Mouse (Mus musculus): Measurements from ENCODE around the gene F5.

DNA sequence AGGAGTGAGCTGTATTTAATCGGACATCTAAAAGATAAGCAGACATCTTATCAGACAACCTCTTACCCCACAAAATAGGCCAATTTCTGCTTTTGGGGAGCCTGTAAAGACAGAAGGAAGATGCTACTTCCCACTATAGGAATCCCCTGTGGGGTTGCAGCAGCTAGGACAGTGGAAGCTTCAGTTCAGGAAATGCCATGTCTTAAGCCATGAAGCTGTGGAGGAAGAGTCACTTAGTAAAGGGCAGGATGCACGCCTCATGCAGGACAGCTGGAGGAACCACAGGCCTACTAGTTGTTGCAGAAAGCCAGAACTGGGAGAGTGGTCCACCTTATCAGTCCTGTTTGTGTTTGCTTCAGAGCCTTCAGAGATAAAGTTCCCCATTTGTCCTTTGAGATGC, 18.8 kb downstream of the F5 start:
- no peak for TF ChIP-seq POLR2A (IDR thresholded peaks at IDR 0.05; ENCODE audit: low read depth, low read length)
- TF ChIP-seq CTCF (IDR thresholded peaks at IDR 0.05; ENCODE audit: borderline replicate concordance, insufficient read depth, low read length): no peak
